Mouse (Mus musculus) limb, embryonic 13.5 days (tissue): Measurements from ENCODE around the gene Lrrc46. TPM values are rescaled to one million over a fixed set of nuclear protein-coding genes. Genes with fewer than 3 reads are reported as not detected.

Source experiments
- ATAC-seq: fragments of 200-750 bp; cut with Nextera tagmentation; 2 replicates; pipeline ENCODE4 v1.8.0; 2017; ENCODE audit warnings: low read depth, moderate number of reproducible peaks, moderate TSS enrichment; ENCODE audit not compliant: low FRiP score
- H3K27ac ChIP-seq: fragments of 300-500 bp; sonication (generic); 2 replicates; pipeline ENCODE4 v1.5.1; 2015; ENCODE audit warnings: inconsistent platforms, mild to moderate bottlenecking, moderate library complexity
- H3K27me3 ChIP-seq: fragments of 300-500 bp; sonication (generic); 2 replicates; pipeline ENCODE4 v1.6.1; 2015; ENCODE audit warnings: mild to moderate bottlenecking, inconsistent platforms
- H3K36me3 ChIP-seq: fragments of 300-500 bp; sonication (generic); 2 replicates; pipeline ENCODE4 v1.6.1; 2015; ENCODE audit warnings: inconsistent platforms, mild to moderate bottlenecking, moderate library complexity
- H3K4me1 ChIP-seq: fragments of 300-500 bp; sonication (generic); 2 replicates; pipeline ENCODE4 v1.6.1; 2015; ENCODE audit warnings: inconsistent platforms
- H3K4me2 ChIP-seq: fragments of 300-500 bp; sonication (generic); replicated peaks from 2 replicates; pipeline ENCODE4 v1.6.1; 2015; ENCODE audit warnings: inconsistent platforms, mild to moderate bottlenecking, moderate library complexity
- H3K4me3 ChIP-seq: fragments of 300-500 bp; sonication (generic); 2 replicates; pipeline ENCODE4 v1.5.1; 2015; ENCODE audit warnings: moderate library complexity, mild to moderate bottlenecking, inconsistent platforms
- H3K9ac ChIP-seq: fragments of 300-500 bp; sonication (generic); 2 replicates; pipeline ENCODE4 v1.6.1; 2015; ENCODE audit warnings: mild to moderate bottlenecking, inconsistent platforms
- H3K9me3 ChIP-seq: fragments of 300-500 bp; sonication (generic); 2 replicates; pipeline ENCODE4 v1.6.1; 2016; ENCODE audit warnings: inconsistent platforms
- WGBS: fragments of 180-500 bp; shearing (Covaris S2); methylation state at CpG from one replicate; pipeline ENCODE4 v1.1.7; 2015; 5-methylcytosine and 5-hydroxymethylcytosine counted together
- polyA plus RNA-seq: library from polyadenylated mRNA; unstranded; fragments of >200 nt; fragmentation: Nextera tagmentation; extraction: Ambion mirVana; gene quantifications from 2 replicates; pipeline ENCODE4 v1.2.1, GENCODE M21; 2015

Gene Lrrc46
- polyA plus RNA-seq, 1 experiment from 2014 or later = 0.92 TPM

- H3K9me3 ChIP-seq = no peaks in the 10 kb centered on the region
- H3K27me3 ChIP-seq = no peaks in the 10 kb centered on the region
- WGBS = 63% methylated on average over 1 of the region's 1 CpGs
- ATAC-seq = no peak
- H3K4me3 ChIP-seq = no peak overlapping the region
- no peak overlapping the region for H3K4me2 ChIP-seq
- no peak overlapping the region for H3K27ac ChIP-seq
- H3K36me3 ChIP-seq = peaks cover 34% of the 10 kb centered on the region
- no peaks in the 10 kb centered on the region for H3K4me1 ChIP-seq
- H3K9ac ChIP-seq = no peak overlapping the region; the same call in 1 of the 2 replicates
These were observed 28.1 kb upstream of the Lrrc46 start for GRCm38 (mm10) chr11:97069333-97069732.

- no peak overlapping the region for H3K4me3 ChIP-seq
- no peaks in the 10 kb centered on the region for H3K4me1 ChIP-seq
- no peaks in the 10 kb centered on the region for H3K27me3 ChIP-seq
- WGBS = 46% methylated on average over 22 of the region's 22 CpGs
- peaks cover 39% of the 10 kb centered on the region for H3K36me3 ChIP-seq
- H3K4me2 ChIP-seq = no peak overlapping the region
- no peak overlapping the region for H3K27ac ChIP-seq
- peak; percentile 46; the same call in 1 of the 2 replicates for ATAC-seq
- H3K9ac ChIP-seq = no peak overlapping the region
- no peaks in the 10 kb centered on the region for H3K9me3 ChIP-seq
These were observed 25.6 kb upstream of the Lrrc46 start for GRCm38 (mm10) chr11:97066656-97067360.

- no peaks in the 10 kb centered on the region for H3K27me3 ChIP-seq
- peaks cover 49% of the 10 kb centered on the region for H3K36me3 ChIP-seq
- H3K4me1 ChIP-seq = no peaks in the 10 kb centered on the region
- no peak for ATAC-seq
- no peak overlapping the region for H3K27ac ChIP-seq
- H3K9me3 ChIP-seq = no peaks in the 10 kb centered on the region
- WGBS = 90% methylated on average over 12 of the region's 12 CpGs
- H3K4me2 ChIP-seq = no peak overlapping the region
- no peak overlapping the region for H3K4me3 ChIP-seq
- H3K9ac ChIP-seq = no peak overlapping the region
These were observed 24.5 kb upstream of the Lrrc46 start for GRCm38 (mm10) chr11:97065538-97066295.

GRCm38 (mm10) chr11:97063921-97064295, 22.7 kb upstream of the Lrrc46 start:
- H3K36me3 ChIP-seq = peaks cover 61% of the 10 kb centered on the region

GRCm38 (mm10) chr11:97063274-97063920, 22.2 kb upstream of the Lrrc46 start:
- ATAC-seq = no peak
- Histone ChIP-seq H3K9ac (0 out of 2 replicates have a peak overlapping the region, but pooled peaks have one; percentile 26), H3K4me2 (no peak overlapping the region), H3K36me3 (peaks cover 59% of the 10 kb centered on the region), H3K4me1 (no peaks in the 10 kb centered on the region), H3K4me3 (no peak overlapping the region), H3K27me3 (no peaks in the 10 kb centered on the region), H3K27ac (no peak overlapping the region), H3K9me3 (no peaks in the 10 kb centered on the region)
- 69% methylated on average over 9 of the region's 9 CpGs for WGBS

More at GRCm38 (mm10) chr11:97063921-97064295, 22.7 kb upstream of the Lrrc46 start:
- 83% methylated on average over 3 of the region's 3 CpGs for WGBS
- no peak overlapping the region for H3K4me2 ChIP-seq
- H3K9ac ChIP-seq = no peak overlapping the region
- H3K27me3 ChIP-seq = no peaks in the 10 kb centered on the region
- no peaks in the 10 kb centered on the region for H3K9me3 ChIP-seq
- H3K27ac ChIP-seq = no peak overlapping the region
- H3K4me1 ChIP-seq = no peaks in the 10 kb centered on the region
- ATAC-seq = no peak
- H3K4me3 ChIP-seq = no peak overlapping the region

GRCm38 (mm10) chr11:97052219-97052646, 11.0 kb upstream of the Lrrc46 start:
- no peaks in the 10 kb centered on the region for H3K9me3 ChIP-seq
- H3K4me2 ChIP-seq = peak overlapping the region; percentile 97
- 23% methylated on average over 11 of the region's 11 CpGs for WGBS
- H3K9ac ChIP-seq = peak overlapping the region; percentile 90
- peaks cover 21% of the 10 kb centered on the region for H3K4me1 ChIP-seq
- no peak for ATAC-seq
- no peak overlapping the region for H3K27ac ChIP-seq
- no peaks in the 10 kb centered on the region for H3K27me3 ChIP-seq
- peaks cover 62% of the 10 kb centered on the region for H3K36me3 ChIP-seq
- peak overlapping the region; percentile 82; the same call in 1 of the 2 replicates for H3K4me3 ChIP-seq

GRCm38 (mm10) chr11:97050944-97051586, 9.9 kb upstream of the Lrrc46 start:
- Histone ChIP-seq H3K27ac (no peak overlapping the region; the same call in 1 of the 2 replicates), H3K4me2 (peak overlapping the region; percentile 97), H3K9ac (peak overlapping the region; percentile 90), H3K9me3 (no peaks in the 10 kb centered on the region), H3K27me3 (no peaks in the 10 kb centered on the region), H3K4me1 (peaks cover 21% of the 10 kb centered on the region), H3K4me3 (peak overlapping the region; percentile 82), H3K36me3 (peaks cover 58% of the 10 kb centered on the region)
- no peak for ATAC-seq
- WGBS = 28% methylated on average over 13 of the region's 13 CpGs

- ATAC-seq = peak; percentile 82
- Histone ChIP-seq H3K36me3 (peaks cover 56% of the 10 kb centered on the region), H3K4me3 (peak within 1 kb of the TSS; percentile 82), H3K9ac (peak within 1 kb of the TSS; percentile 90), H3K9me3 (no peaks in the 10 kb centered on the region), H3K27ac (no peak within 1 kb of the TSS; the same call in 1 of the 2 replicates), H3K4me2 (peak within 1 kb of the TSS; percentile 97), H3K27me3 (no peaks in the 10 kb centered on the region), H3K4me1 (peaks cover 21% of the 10 kb centered on the region)
- 6% methylated on average over 18 of the region's 18 CpGs for WGBS
These were observed 9.2 kb upstream of the Lrrc46 start, which contains the start of gene Osbpl7 for GRCm38 (mm10) chr11:97050216-97050943. Gene Osbpl7 (plus strand): TSS chr11:97050628.

GRCm38 (mm10) chr11:97049492-97050085, 8.4 kb upstream of the Lrrc46 start:
- WGBS = 66% methylated on average over 6 of the region's 6 CpGs
- Histone ChIP-seq H3K27ac (no peak overlapping the region), H3K9me3 (no peaks in the 10 kb centered on the region), H3K4me2 (no peak overlapping the region), H3K36me3 (peaks cover 56% of the 10 kb centered on the region), H3K9ac (no peak overlapping the region), H3K4me3 (no peak overlapping the region), H3K27me3 (no peaks in the 10 kb centered on the region), H3K4me1 (peaks cover 21% of the 10 kb centered on the region)
- ATAC-seq = no peak

GRCm38 (mm10) chr11:97048090-97048650, 7.0 kb upstream of the Lrrc46 start:
- Histone ChIP-seq H3K27ac (no peak overlapping the region), H3K9ac (no peak overlapping the region), H3K4me3 (no peak overlapping the region), H3K27me3 (no peaks in the 10 kb centered on the region), H3K4me2 (no peak overlapping the region), H3K36me3 (peaks cover 54% of the 10 kb centered on the region), H3K4me1 (peaks cover 21% of the 10 kb centered on the region), H3K9me3 (no peaks in the 10 kb centered on the region)
- 82% methylated on average over 8 of the region's 8 CpGs for WGBS
- ATAC-seq = no peak

GRCm38 (mm10) chr11:97045861-97046260, 4.7 kb upstream of the Lrrc46 start:
- ATAC-seq = no peak
- Histone ChIP-seq H3K27ac (no peak overlapping the region), H3K4me2 (no peak overlapping the region), H3K36me3 (peaks cover 46% of the 10 kb centered on the region), H3K27me3 (no peaks in the 10 kb centered on the region), H3K4me3 (no peak overlapping the region), H3K9me3 (no peaks in the 10 kb centered on the region), H3K9ac (no peak overlapping the region), H3K4me1 (peaks cover 17% of the 10 kb centered on the region)
- 83% methylated on average over 7 of the region's 7 CpGs for WGBS
